Mouse (Mus musculus) G1E (cell line): ENCODE data around the gene Angptl7.

Source experiments
- CTCF ChIP-seq: IDR thresholded peaks from 2 replicates; pipeline ENCODE4 v1.5.1; 2012; ENCODE audit warnings: low read depth, low read length, inconsistent platforms, mixed read lengths
- GATA1 ChIP-seq: IDR thresholded peaks from 2 replicates; pipeline ENCODE4 v1.6.1; 2012; ENCODE audit warnings: borderline replicate concordance, low read length, inconsistent platforms, mixed read lengths
- POLR2AphosphoS5 ChIP-seq: IDR thresholded peaks from 2 replicates; pipeline ENCODE4 v1.6.1; 2012; ENCODE audit warnings: low read depth, low read length, inconsistent platforms; ENCODE audit not compliant: insufficient replicate concordance

GRCm38 (mm10) chr4:148490502-148490901, 9.8 kb downstream of the Angptl7 start:
- TF ChIP-seq CTCF, result no peak
- TF ChIP-seq GATA1, result no peak
- TF ChIP-seq POLR2AphosphoS5, result no peak
